Mouse (Mus musculus) heart, embryonic 14.5 days (tissue): ENCODE measurements around the gene Bfsp2. TPM values are rescaled to one million over a fixed set of nuclear protein-coding genes. Genes with fewer than 3 reads are reported as not detected.
A peak's percentile ranks its signal among the peaks of the same experiment; 100 is the strongest.

Source experiments
- ATAC-seq: fragments of 200-750 bp; cut with Nextera tagmentation; 2 replicates; pipeline ENCODE4 v1.8.0; 2017; ENCODE audit warnings: low read depth, moderate TSS enrichment; ENCODE audit not compliant: insufficient number of reproducible peaks, insufficient read depth, low FRiP score
- H3K27ac ChIP-seq, 2 experiments: fragments of 200-500 bp in 1 of 2; fragments of 300-500 bp in 1 of 2; sonication (generic) in 1 of 2; replicated peaks in 1 of 2; 2 replicates each; pipeline ENCODE4 v1.5.1; 2012 to 2014; ENCODE audit warnings: low read depth in 2 of 2, low read length in 2 of 2, control low read depth in 1 of 2, mild to moderate bottlenecking in 1 of 2, mixed read lengths in 1 of 2; ENCODE audit not compliant: control insufficient read depth in 1 of 2, insufficient read depth in 1 of 2
- H3K27me3 ChIP-seq: fragments of 300-500 bp; sonication (generic); 2 replicates; pipeline ENCODE4 v1.6.1; 2014; ENCODE audit warnings: mild to moderate bottlenecking, low read length, control low read depth; ENCODE audit not compliant: control insufficient read depth, insufficient read depth
- H3K36me3 ChIP-seq: fragments of 300-500 bp; sonication (generic); 2 replicates; pipeline ENCODE4 v1.6.1; 2014; ENCODE audit warnings: mild to moderate bottlenecking, control low read depth, low read length, mixed read lengths; ENCODE audit not compliant: control insufficient read depth, insufficient read depth
- H3K4me1 ChIP-seq, 2 experiments: fragments of 200-500 bp in 1 of 2; fragments of 300-500 bp in 1 of 2; sonication (generic) in 1 of 2; 2 replicates each; pipeline ENCODE4 v1.6.1; 2012 to 2014; ENCODE audit warnings: low read length in 2 of 2, control low read depth in 1 of 2, mixed read lengths in 1 of 2; ENCODE audit not compliant: control insufficient read depth in 2 of 2, insufficient read depth in 2 of 2
- H3K4me2 ChIP-seq: fragments of 300-500 bp; sonication (generic); 2 replicates; pipeline ENCODE4 v1.6.1; 2014; ENCODE audit warnings: mild to moderate bottlenecking, low read length
- H3K4me3 ChIP-seq, 2 experiments: fragments of 200-500 bp in 1 of 2; fragments of 300-500 bp in 1 of 2; sonication (generic) in 1 of 2; 2 replicates each; pipeline ENCODE4 v1.5.1; 2012 to 2014; ENCODE audit warnings: low read length in 2 of 2, mild to moderate bottlenecking in 2 of 2, control low read depth in 1 of 2, low read depth in 1 of 2, moderate library complexity in 1 of 2; ENCODE audit not compliant: control insufficient read depth in 1 of 2, insufficient read depth in 1 of 2
- H3K9ac ChIP-seq: fragments of 300-500 bp; sonication (generic); 2 replicates; pipeline ENCODE4 v1.6.1; 2014; ENCODE audit warnings: mild to moderate bottlenecking, low read length
- H3K9me3 ChIP-seq: fragments of 300-500 bp; sonication (generic); 2 replicates; pipeline ENCODE4 v1.6.1; 2016; ENCODE audit warnings: low read length, control low read depth; ENCODE audit not compliant: control insufficient read depth
- WGBS: fragments of 180-500 bp; shearing (Covaris S2); extraction: QIAGEN DNeasy Blood & Tissue Kit; methylation state at CpG from one replicate; pipeline ENCODE4 v1.1.7; 2014; 5-methylcytosine and 5-hydroxymethylcytosine counted together
- polyA plus RNA-seq: library from polyadenylated mRNA; unstranded; fragments of >200 nt; fragmentation: Nextera tagmentation; extraction: Ambion mirVana; gene quantifications from 2 replicates; pipeline ENCODE4 v1.2.1, GENCODE M21; 2014

The Bfsp2 gene
- polyA plus RNA-seq, 1 experiment from 2014 or later = 0.70 TPM

DNA sequence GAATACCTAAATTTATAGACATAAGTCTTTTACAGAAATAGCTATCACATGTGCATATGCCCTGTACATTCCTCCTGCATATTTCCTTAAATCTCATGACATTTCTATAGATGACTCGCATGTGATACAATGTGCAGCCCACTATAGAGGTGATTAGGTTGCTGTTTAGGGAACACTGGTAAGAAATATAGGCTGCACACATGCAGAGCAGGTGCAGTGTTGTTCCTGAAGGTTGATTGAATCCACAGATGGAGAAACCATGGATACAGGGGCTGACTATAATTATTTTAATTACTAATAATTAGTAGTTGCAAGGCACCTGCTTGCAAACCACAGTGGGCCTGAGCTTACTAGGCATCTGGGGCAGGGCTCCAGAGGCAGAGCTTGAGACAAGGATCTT, 48.5 kb downstream of the Bfsp2 start:
- Histone ChIP-seq H3K27ac (peak overlapping the region; percentile 27 to 61; a peak in 3 of 4 replicates), H3K27me3 (no peaks in the 10 kb centered on the region), H3K4me1 (peaks cover 21 to 42% of the 10 kb centered on the region in 2 experiments), H3K9ac (peak overlapping the region; percentile 47; the same call in 1 of the 2 replicates), H3K4me3 (no peak overlapping the region), H3K36me3 (no peaks in the 10 kb centered on the region), H3K9me3 (no peaks in the 10 kb centered on the region), H3K4me2 (no peak overlapping the region)
- no peak for ATAC-seq
- WGBS = 88% methylated on average over 1 of the region's 1 CpGs

DNA sequence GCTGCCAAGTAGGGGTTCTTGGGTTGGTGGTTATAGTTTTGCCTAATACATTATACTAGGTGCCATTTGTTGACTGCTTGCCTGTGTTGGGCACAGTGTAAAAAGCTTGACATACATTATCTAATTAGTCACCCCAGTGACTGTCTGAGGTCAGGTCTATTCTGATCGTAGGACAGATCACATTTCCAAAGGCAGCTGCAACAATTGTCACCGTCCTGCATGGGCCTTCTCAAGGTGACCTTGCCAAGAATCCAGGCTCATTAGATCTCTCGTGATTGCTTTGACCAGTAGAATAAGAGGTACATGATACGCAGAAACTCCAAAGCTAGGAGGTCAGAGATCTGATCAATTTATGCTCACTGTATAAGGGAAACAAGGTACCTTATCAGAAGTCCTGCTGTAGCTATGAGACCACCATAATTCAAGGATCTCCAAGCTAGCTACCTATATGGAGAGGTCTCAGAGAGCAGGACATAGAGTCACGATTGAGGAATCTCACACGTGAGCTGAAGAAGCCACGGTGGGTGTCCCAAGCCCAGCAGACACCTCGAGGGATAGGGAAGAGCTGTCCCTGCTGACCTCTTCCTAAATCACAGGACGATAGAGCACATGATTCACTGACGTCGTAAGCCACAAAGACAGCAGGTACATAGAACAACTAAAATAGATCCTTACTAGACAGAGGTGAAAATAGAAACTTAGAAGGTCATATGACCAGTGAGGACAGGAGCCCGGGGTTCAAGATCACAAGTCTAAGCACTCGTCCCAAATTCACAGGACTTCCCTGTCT, 49.6 kb downstream of the Bfsp2 start:
- Histone ChIP-seq H3K27me3 (no peaks in the 10 kb centered on the region), H3K9me3 (no peaks in the 10 kb centered on the region), H3K27ac (no peak overlapping the region), H3K36me3 (no peaks in the 10 kb centered on the region), H3K9ac (no peak overlapping the region), H3K4me2 (no peak overlapping the region), H3K4me1 (peaks cover 18 to 40% of the 10 kb centered on the region in 2 experiments), H3K4me3 (no peak overlapping the region)
- 56% methylated on average over 13 of the region's 13 CpGs for WGBS
- ATAC-seq = no peak

GRCm38 (mm10) chr9:103426425-103426824, 53.8 kb downstream of the Bfsp2 start:
- no peak overlapping the region for H3K4me2 ChIP-seq
- H3K4me1 ChIP-seq = peaks cover 12 to 14% of the 10 kb centered on the region in 2 experiments
- no peak overlapping the region for H3K27ac ChIP-seq
- no peaks in the 10 kb centered on the region for H3K9me3 ChIP-seq
- H3K36me3 ChIP-seq = no peaks in the 10 kb centered on the region
- no peaks in the 10 kb centered on the region for H3K27me3 ChIP-seq
- WGBS = 75% methylated on average over 11 of the region's 11 CpGs
- H3K9ac ChIP-seq = no peak overlapping the region
- no peak overlapping the region for H3K4me3 ChIP-seq
- no peak for ATAC-seq

GRCm38 (mm10) chr9:103424869-103425268, 55.4 kb downstream of the Bfsp2 start:
- Histone ChIP-seq H3K4me3 (no peak overlapping the region), H3K4me1 (peaks cover 0 to 7% of the 10 kb centered on the region in 2 experiments; a peak in 1 of 4 replicates), H3K27me3 (no peaks in the 10 kb centered on the region), H3K4me2 (no peak overlapping the region), H3K36me3 (no peaks in the 10 kb centered on the region), H3K9me3 (no peaks in the 10 kb centered on the region), H3K9ac (no peak overlapping the region), H3K27ac (no peak overlapping the region)
- 51% methylated on average over 11 of the region's 11 CpGs for WGBS
- no peak for ATAC-seq

- H3K36me3 ChIP-seq = no peaks in the 10 kb centered on the region
These were observed 56.3 kb downstream of the Bfsp2 start for GRCm38 (mm10) chr9:103423951-103424350.

GRCm38 (mm10) chr9:103423384-103423783, 56.8 kb downstream of the Bfsp2 start:
- Histone ChIP-seq H3K27ac (no peak overlapping the region), H3K4me2 (no peak overlapping the region), H3K9ac (no peak overlapping the region), H3K27me3 (no peaks in the 10 kb centered on the region), H3K9me3 (no peaks in the 10 kb centered on the region), H3K4me3 (no peak overlapping the region), H3K4me1 (peaks cover 0 to 7% of the 10 kb centered on the region in 2 experiments; a peak in 1 of 4 replicates), H3K36me3 (no peaks in the 10 kb centered on the region)
- no peak for ATAC-seq
- WGBS = 66% methylated on average over 7 of the region's 7 CpGs

More at GRCm38 (mm10) chr9:103423951-103424350, 56.3 kb downstream of the Bfsp2 start:
- peaks cover 0 to 7% of the 10 kb centered on the region in 2 experiments; a peak in 1 of 4 replicates for H3K4me1 ChIP-seq
- H3K4me2 ChIP-seq = no peak overlapping the region
- no peaks in the 10 kb centered on the region for H3K27me3 ChIP-seq
- no peak for ATAC-seq
- H3K9me3 ChIP-seq = no peaks in the 10 kb centered on the region
- WGBS = 64% methylated on average over 8 of the region's 8 CpGs
- H3K27ac ChIP-seq = no peak overlapping the region
- H3K9ac ChIP-seq = no peak overlapping the region
- no peak overlapping the region for H3K4me3 ChIP-seq

- no peak overlapping the region for H3K4me3 ChIP-seq
- ATAC-seq = no peak
- H3K9me3 ChIP-seq = no peaks in the 10 kb centered on the region
- H3K27ac ChIP-seq = no peak overlapping the region
- no peaks in the 10 kb centered on the region for H3K36me3 ChIP-seq
- H3K27me3 ChIP-seq = no peaks in the 10 kb centered on the region
- H3K4me2 ChIP-seq = no peak overlapping the region
- no peak overlapping the region for H3K9ac ChIP-seq
- peaks cover 0 to 7% of the 10 kb centered on the region in 2 experiments; a peak in 1 of 4 replicates for H3K4me1 ChIP-seq
- WGBS = 55% methylated on average over 18 of the region's 18 CpGs
These were observed 57.4 kb downstream of the Bfsp2 start for GRCm38 (mm10) chr9:103422847-103423246.
